Mouse (Mus musculus) WW6 (cell line): ENCODE measurements around the gene Slc7a8.
"Not testable (repeated sequence)": the region's sequence is repeated elsewhere in the genome, so short reads cannot be mapped to it uniquely, and the experiment has no call there.

Experiments
- DNase-seq: peaks from one replicate; pipeline ENCODE4 v3.0.0-alpha.2; 2013; ENCODE audit warnings: low read depth, low spot score

The Slc7a8 gene

GRCm38 (mm10) chr14:54780836-54781609, 723 bp downstream of the Slc7a8 start:
- DNase-seq, result no peak

GRCm38 (mm10) chr14:54780084-54780483, 1.7 kb downstream of the Slc7a8 start:
- no peak for DNase-seq

- DNase-seq, result no peak
Observed at GRCm38 (mm10) chr14:54777893-54778292, 3.9 kb downstream of the Slc7a8 start.

- no peak for DNase-seq
Observed at GRCm38 (mm10) chr14:54776768-54777167, 5.0 kb downstream of the Slc7a8 start.

- DNase-seq, result no peak
Observed at GRCm38 (mm10) chr14:54775534-54776041, 6.2 kb downstream of the Slc7a8 start.

GRCm38 (mm10) chr14:54772333-54772856, 9.4 kb downstream of the Slc7a8 start:
- no peak for DNase-seq

GRCm38 (mm10) chr14:54770373-54770772, 11.4 kb downstream of the Slc7a8 start:
- no peak for DNase-seq

- DNase-seq, result no peak
Observed at GRCm38 (mm10) chr14:54769068-54769425, 12.7 kb downstream of the Slc7a8 start.

GRCm38 (mm10) chr14:54768314-54769067, 13.3 kb downstream of the Slc7a8 start:
- no peak for DNase-seq

- not testable (repeated sequence) for DNase-seq
Observed at GRCm38 (mm10) chr14:54766937-54767336, 14.8 kb downstream of the Slc7a8 start.

GRCm38 (mm10) chr14:54756382-54756781, 25.4 kb downstream of the Slc7a8 start:
- no peak for DNase-seq

- DNase-seq, result no peak
Observed at GRCm38 (mm10) chr14:54754602-54755018, 27.1 kb downstream of the Slc7a8 start.

- no peak for DNase-seq
Observed at GRCm38 (mm10) chr14:54753986-54754601, 27.7 kb downstream of the Slc7a8 start.

GRCm38 (mm10) chr14:54752938-54753337, 28.8 kb downstream of the Slc7a8 start:
- DNase-seq, result no peak

- DNase-seq, result no peak
Observed at GRCm38 (mm10) chr14:54751768-54752167, 30.0 kb downstream of the Slc7a8 start.

GRCm38 (mm10) chr14:54749238-54749637, 32.5 kb downstream of the Slc7a8 start:
- no peak for DNase-seq

- no peak for DNase-seq
Observed at GRCm38 (mm10) chr14:54747942-54748917, 33.5 kb downstream of the Slc7a8 start.

- no peak for DNase-seq
Observed at GRCm38 (mm10) chr14:54746038-54746437, 35.7 kb downstream of the Slc7a8 start.

- DNase-seq, result no peak
Observed at GRCm38 (mm10) chr14:54744473-54744872, 37.3 kb downstream of the Slc7a8 start.

- DNase-seq, result no peak
Observed at GRCm38 (mm10) chr14:54742375-54742774, 39.4 kb downstream of the Slc7a8 start.

GRCm38 (mm10) chr14:54741721-54742120, 40.0 kb downstream of the Slc7a8 start:
- no peak for DNase-seq
